Mouse (Mus musculus): Measurements from ENCODE around the gene Tmem120b.
A peak's percentile ranks its signal among the peaks of the same experiment; 100 is the strongest.

- TF ChIP-seq CTCF (IDR thresholded peaks at IDR 0.05; ENCODE audit: extremely low read depth, insufficient read length, insufficient replicate concordance, low read depth, low read length) (no peak), POLR2A (IDR thresholded peaks at IDR 0.05; ENCODE audit: low read depth, low read length) (0 out of 2 replicates have a peak, but pooled peaks have one; percentile 20)
Measured at GRCm38 (mm10) chr5:123027436-123027835, 40.8 kb upstream of the Tmem120b start.

All from small intestine, adult 2 months (tissue).